Mouse (Mus musculus) layer of hippocampus, adult 2 months (tissue): ENCODE measurements around the gene Ikzf2. TPM values are rescaled to one million over a fixed set of nuclear protein-coding genes. Genes with fewer than 3 reads are reported as not detected.

ENCODE experiments used
- DNase-seq, 2 experiments: peaks; one replicate each; pipeline ENCODE4 v3.0.0; 2022; ENCODE audit warnings: low spot score in 2 of 2
- H3K27ac ChIP-seq: fragments of 200-600 bp; 2 replicates; pipeline ENCODE4 v1.8.1; 2022
- H3K4me3 ChIP-seq: fragments of 200-600 bp; 2 replicates; pipeline ENCODE4 v1.8.1; 2022; ENCODE audit warnings: mild to moderate bottlenecking
- CTCF ChIP-seq: fragments of 200-600 bp; conservative IDR thresholded peaks from 2 replicates; pipeline ENCODE4 v1.8.1; 2022; ENCODE audit warnings: antibody characterized with exemption, mild to moderate bottlenecking, moderate library complexity
- total RNA-seq, 2 experiments: library from RNA; stranded (reverse); gene quantifications; 2 replicates each; pipeline ENCODE4 v1.2.3; 2021

The Ikzf2 gene
- total RNA-seq, 2 experiments from 2014 or later, result 9.2 to 10.5 TPM

- TF ChIP-seq CTCF, result no peak
- no peak for DNase-seq
These were observed 30.8 kb downstream of the Ikzf2 start for GRCm38 (mm10) chr1:69656047-69656782.

DNA sequence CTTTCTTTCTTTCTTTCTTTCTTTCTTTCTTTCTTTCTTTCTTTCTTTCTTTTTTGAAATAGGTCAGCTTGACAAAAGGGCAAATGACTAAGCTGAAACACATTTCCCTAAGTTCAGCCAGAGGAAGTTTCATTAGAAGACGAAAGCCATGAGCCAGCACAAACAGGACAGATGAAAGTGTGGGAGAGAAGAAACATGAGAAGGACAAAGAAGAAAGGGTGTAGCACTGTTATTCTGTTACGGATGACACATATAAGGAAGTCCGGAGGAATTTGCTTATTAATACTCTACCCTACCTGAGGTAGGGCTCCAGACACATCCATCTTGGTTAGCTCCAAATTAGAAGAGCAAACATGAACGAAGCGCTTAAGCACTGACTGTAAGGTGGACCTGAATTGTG, 31.7 kb downstream of the Ikzf2 start:
- no peak overlapping the region for H3K4me3 ChIP-seq
- DNase-seq, result no peak
- no peak overlapping the region for H3K27ac ChIP-seq
- no peak for TF ChIP-seq CTCF

More at GRCm38 (mm10) chr1:69656047-69656782, 30.8 kb downstream of the Ikzf2 start:
- no peak overlapping the region for H3K4me3 ChIP-seq
- H3K27ac ChIP-seq, result no peak overlapping the region

- no peak overlapping the region for H3K27ac ChIP-seq
- DNase-seq, result no peak
- no peak overlapping the region for H3K4me3 ChIP-seq
- TF ChIP-seq CTCF, result no peak
These were observed 32.1 kb downstream of the Ikzf2 start for GRCm38 (mm10) chr1:69654955-69655354.

DNA sequence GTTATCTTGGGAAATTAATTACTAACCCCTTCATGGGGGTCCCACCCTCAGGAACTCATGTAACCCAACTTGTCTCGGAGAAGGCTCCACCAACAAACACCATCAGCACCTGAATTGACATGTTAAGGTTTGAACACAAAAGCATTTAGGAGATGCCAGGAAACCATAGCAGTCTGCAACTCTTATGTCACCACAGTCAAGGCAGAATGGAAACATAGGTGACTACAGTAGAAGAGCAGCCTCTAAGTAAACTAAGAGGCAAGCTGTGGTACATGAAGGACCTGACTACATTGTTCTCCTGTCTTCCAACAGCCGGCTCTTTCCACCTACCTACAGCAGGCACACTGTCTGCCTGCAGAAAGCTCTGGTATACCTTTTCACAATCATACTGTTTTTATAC, 33.6 kb downstream of the Ikzf2 start:
- TF ChIP-seq CTCF, result no peak
- DNase-seq, result no peak
- H3K4me3 ChIP-seq, result no peak overlapping the region
- H3K27ac ChIP-seq, result no peak overlapping the region

- Histone ChIP-seq H3K27ac (no peak overlapping the region), H3K4me3 (no peak overlapping the region)
- DNase-seq, result no peak
- TF ChIP-seq CTCF, result no peak
These were observed 43.9 kb downstream of the Ikzf2 start for GRCm38 (mm10) chr1:69643138-69643537.

DNA sequence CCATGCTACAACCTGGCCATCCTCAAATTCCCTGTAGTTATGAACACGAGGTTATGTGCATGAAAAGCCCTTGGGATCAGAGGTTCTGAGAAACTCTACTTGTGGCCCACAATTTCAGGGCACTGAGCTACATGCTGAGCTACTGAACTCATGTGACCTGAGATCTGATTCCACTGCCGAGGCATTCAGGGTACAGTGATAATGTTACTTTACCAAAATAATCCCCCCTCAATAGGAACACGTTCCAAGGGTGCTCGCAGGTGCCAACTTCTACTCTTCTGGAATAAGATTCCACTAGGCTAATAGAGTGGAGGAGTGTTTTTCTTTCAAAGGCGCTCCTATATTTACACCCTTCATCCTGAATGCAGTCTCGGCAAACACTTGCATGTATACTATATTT, 45.1 kb downstream of the Ikzf2 start:
- DNase-seq, result no peak

GRCm38 (mm10) chr1:69638321-69638720, 48.7 kb downstream of the Ikzf2 start:
- no peak for DNase-seq
- no peak for TF ChIP-seq CTCF
- no peak overlapping the region for H3K4me3 ChIP-seq
- H3K27ac ChIP-seq, result no peak overlapping the region

More for the DNA sequence above, 45.1 kb downstream of the Ikzf2 start:
- no peak overlapping the region for H3K4me3 ChIP-seq
- no peak overlapping the region for H3K27ac ChIP-seq
- no peak for TF ChIP-seq CTCF

DNA sequence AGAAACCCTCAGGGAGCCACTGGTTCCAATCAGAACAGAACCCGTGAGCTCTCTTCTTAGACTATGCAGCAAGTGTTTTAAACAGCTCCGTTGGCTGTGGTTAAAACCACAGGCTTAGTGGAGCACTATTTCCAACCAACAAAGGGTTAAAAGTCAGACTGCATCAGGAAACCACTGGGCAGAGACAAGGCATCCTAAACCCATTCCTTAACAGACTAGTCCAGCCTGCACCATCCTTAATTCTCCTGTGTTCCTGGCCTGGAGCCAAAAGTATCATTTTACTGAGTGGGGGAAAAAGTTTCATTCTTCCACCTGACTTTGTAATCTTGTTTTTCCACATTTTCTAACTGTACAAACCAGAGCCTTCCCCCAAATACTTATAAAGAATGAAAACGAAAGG, 49.1 kb downstream of the Ikzf2 start:
- TF ChIP-seq CTCF, result no peak
- Histone ChIP-seq H3K4me3 (no peak overlapping the region), H3K27ac (no peak overlapping the region)
- DNase-seq, result no peak

DNA sequence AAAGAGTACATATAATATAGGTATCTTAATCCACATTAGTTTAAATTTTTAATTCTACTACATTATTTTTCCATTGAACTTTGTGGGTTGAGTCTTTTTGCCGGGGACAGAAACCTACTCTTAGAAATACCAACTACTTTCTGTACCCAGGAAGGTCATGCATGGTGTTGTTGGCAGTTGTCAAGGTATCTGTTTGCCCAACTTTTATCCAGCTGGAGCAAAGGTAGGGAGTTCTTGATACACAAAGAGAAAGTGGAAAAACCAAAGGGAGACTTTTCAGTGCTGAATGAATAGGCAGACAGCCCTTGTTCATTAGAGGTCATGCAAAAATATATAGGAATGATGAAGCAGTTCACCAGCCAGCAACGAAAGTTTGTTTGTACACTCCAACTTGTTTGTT, 52.8 kb downstream of the Ikzf2 start:
- no peak for DNase-seq
- Histone ChIP-seq H3K27ac (no peak overlapping the region), H3K4me3 (no peak overlapping the region)
- TF ChIP-seq CTCF, result no peak

DNA sequence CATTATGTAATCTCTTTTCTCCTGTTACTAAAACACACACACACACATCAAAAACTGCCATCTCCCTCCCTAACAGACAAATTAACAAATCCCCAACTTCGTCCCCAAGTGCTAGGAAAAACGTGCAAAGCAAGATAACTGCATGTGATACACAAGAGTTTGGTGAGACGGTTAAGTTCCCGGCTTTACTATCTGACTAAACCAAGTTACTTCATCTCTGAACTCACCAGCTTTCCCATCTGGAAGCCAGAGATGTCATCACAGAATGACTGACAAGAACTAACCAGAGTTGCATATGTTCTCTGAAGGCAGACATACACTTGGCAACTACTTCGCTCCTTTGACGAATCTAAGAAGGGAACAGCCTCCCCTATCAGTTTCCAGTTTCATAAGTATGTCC, 56.5 kb downstream of the Ikzf2 start:
- no peak for TF ChIP-seq CTCF
- Histone ChIP-seq H3K27ac (no peak overlapping the region), H3K4me3 (no peak overlapping the region)
- peak in 1 of 2 experiments; percentile 6 for DNase-seq

GRCm38 (mm10) chr1:69629513-69629912, 57.5 kb downstream of the Ikzf2 start:
- no peak for TF ChIP-seq CTCF
- H3K27ac ChIP-seq, result no peak overlapping the region
- no peak overlapping the region for H3K4me3 ChIP-seq
- no peak for DNase-seq

DNA sequence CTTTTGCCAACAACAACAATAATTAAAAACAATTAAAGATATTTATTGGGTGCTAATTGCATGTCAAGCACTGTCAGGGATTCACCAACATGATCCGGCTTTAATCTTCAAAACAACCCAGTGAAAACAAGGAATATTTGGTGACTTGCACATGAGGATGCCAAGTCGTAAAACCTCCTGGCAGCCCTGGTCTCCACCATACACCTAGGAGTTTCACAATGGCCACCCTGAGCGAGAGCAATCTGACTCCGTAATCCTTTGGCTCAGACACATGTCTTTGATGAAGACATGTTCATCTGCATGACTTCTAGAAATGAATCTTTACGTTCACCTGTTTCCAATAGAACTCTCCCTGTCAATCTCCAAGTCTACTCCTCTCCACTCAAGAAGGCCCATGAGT, 75.0 kb downstream of the Ikzf2 start:
- Histone ChIP-seq H3K4me3 (no peak overlapping the region), H3K27ac (no peak overlapping the region)
- no peak for TF ChIP-seq CTCF
- DNase-seq, result no peak

DNA sequence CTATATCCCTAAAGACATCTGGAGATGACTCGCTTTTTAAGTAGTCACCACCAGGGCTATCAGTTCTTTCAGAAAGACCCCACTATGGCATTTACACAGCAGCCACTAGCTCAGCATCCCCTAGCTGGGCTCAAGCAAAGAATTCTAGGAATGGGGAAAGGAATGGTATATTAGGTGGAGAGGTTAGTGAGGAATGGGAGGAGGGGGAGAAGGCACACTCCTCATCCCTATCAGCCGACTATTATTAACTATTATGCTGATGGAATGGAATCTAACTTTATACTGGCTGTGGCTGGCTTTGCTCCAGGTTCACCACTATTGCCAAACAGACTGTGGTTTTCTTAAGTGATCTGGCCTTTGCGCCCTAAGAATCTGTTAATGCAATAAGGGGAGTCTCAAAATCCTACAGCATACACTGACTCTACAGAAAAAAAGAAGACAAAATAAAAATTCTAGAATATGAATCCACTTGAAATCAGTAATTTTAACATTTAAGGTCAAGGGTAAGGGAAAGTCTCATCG, 75.8 kb downstream of the Ikzf2 start:
- Histone ChIP-seq H3K4me3 (no peak overlapping the region), H3K27ac (no peak overlapping the region)
- no peak for DNase-seq
- TF ChIP-seq CTCF, result no peak

DNA sequence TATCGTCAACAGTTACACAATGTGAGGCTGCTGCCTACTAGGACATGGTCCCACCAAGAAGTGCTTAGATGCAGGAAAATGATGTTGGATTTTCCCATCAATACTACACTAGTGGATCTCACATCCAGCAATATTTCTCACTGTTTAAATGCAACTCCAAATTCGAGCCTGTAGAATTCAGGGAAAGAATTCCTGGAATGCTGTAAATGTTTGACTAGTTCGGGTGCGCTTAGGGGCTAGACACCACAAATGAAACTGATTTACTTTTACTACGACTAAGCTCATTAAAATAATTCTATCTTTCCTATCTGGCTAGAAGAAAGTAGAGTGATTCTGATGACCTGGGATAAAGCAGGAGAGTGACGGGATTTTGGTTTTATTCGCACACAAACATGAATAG, 76.3 kb downstream of the Ikzf2 start:
- no peak overlapping the region for H3K27ac ChIP-seq
- no peak for TF ChIP-seq CTCF
- no peak overlapping the region for H3K4me3 ChIP-seq
- no peak for DNase-seq

GRCm38 (mm10) chr1:69608846-69609245, 78.2 kb downstream of the Ikzf2 start:
- no peak overlapping the region for H3K27ac ChIP-seq
- no peak for TF ChIP-seq CTCF

More at GRCm38 (mm10) chr1:69608846-69609245, 78.2 kb downstream of the Ikzf2 start:
- no peak for DNase-seq
- no peak overlapping the region for H3K4me3 ChIP-seq
